Mouse (Mus musculus): ENCODE data around the gene Sirt3.

Gene Sirt3

DNA sequence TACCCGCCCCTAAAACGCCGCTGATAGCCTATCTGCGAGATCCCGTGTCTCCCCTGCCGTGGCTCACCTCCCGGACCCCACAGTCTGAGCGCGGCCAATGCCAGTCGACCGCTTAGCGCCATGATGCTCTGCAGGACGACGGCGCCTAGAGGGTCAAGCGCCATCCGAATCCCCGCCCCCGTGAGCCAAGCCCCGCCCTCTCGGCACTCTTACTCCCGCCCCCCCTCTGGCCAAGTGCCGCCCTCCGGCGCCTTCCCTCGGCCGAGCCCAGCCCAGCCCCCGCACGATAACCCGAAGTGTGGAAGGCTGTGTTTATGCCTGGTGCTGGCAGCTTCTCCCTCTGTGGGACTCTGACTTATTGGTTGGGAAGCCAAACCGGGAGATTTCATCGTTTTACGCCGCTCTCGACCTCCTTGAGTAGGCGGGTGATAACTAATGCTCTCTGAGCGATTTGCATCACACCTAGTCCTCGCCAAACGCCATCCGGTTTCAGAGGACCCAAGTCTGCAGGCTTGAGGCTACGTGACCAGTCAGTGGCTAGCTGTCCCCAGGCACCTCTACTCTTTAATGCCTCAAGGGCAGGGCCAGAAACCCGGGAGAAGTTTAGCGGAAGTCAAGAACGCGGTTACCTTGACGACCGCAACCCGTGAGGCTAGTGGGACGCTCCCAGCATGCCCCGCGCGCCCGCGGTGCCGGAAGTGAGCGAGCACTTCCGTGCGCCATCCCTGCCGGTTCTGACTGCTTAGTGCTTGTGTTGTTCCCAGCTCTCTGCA lies at the start of gene Sirt3, which contains the start of gene Psmd13:
Gene Sirt3 (minus strand): TSS at position 614 of the 773 bp plus-strand sequence.
Gene Psmd13 (plus strand): TSS at position 273 of the 773 bp plus-strand sequence.
- in situ Hi-C loops (cut with MboI, MseI) = no loop called here

GRCm38 (mm10) chr7:140927181-140927580 lies 45.1 kb upstream of the Sirt3 start:
- in situ Hi-C loops (cut with MboI, MseI) = no loop called here

DNA sequence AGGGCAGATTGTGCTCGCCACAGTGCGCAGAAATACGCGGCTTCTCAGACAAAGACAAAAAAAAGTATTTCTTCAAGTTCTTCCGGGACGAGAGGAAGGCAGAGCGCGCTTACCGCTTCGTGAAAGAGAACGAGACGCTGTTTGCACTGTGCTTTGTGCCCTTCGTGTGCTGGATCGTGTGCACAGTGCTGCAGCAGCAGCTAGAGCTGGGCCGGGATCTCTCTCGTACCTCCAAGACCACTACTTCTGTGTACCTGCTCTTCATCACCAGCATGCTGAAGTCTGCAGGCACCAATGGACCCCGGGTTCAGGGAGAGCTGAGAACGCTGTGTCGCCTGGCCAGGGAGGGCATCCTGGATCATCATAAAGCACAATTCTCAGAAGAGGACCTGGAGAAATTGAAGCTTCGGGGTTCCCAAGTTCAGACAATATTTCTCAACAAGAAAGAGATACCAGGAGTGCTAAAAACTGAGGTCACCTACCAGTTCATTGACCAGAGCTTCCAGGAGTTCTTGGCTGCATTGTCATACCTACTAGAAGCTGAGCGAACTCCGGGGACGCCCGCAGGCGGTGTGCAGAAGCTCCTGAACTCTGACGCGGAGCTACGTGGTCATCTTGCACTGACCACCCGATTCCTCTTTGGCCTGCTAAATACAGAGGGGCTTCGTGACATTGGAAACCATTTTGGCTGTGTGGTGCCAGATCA lies 41.1 kb upstream of the Sirt3 start:
- in situ Hi-C loops (cut with MboI, MseI) = no loop called here

GRCm38 (mm10) chr7:140922398-140923069 lies 40.4 kb upstream of the Sirt3 start:
- in situ Hi-C loops (cut with MboI, MseI) = no loop called here

GRCm38 (mm10) chr7:140921225-140921975 lies 39.3 kb upstream of the Sirt3 start:
- in situ Hi-C loops (cut with MboI, MseI) = no loop called here

- in situ Hi-C loops (cut with MboI, MseI) = no loop called here
Measured at GRCm38 (mm10) chr7:140920418-140921029, 38.4 kb upstream of the Sirt3 start, which contains the start of gene Nlrp6. Gene Nlrp6, plus strand, starts transcription at chr7:140920902.

DNA sequence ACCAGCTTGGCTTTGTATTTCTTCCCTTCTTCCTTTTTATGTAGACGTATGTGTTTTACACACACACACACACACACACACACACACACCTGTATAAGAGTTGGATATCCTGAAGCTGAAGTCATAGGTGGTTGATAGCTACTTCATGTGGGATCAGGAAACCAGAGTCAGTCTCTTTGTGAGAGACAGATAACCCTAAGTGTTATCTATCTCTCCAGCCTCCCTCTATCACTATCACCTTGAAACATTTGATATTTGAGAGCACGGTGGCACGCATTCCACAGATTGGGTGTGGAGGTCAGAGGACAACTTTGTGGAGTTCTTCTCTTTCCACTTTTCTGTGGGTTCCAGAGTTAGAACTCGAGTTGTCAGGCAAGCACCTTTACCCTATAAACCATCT lies 37.8 kb upstream of the Sirt3 start:
- in situ Hi-C loops (cut with MboI, MseI) = no loop called here

- in situ Hi-C loops (cut with MboI, MseI) = no loop called here
Measured at GRCm38 (mm10) chr7:140914031-140914690, 32.1 kb upstream of the Sirt3 start.

DNA sequence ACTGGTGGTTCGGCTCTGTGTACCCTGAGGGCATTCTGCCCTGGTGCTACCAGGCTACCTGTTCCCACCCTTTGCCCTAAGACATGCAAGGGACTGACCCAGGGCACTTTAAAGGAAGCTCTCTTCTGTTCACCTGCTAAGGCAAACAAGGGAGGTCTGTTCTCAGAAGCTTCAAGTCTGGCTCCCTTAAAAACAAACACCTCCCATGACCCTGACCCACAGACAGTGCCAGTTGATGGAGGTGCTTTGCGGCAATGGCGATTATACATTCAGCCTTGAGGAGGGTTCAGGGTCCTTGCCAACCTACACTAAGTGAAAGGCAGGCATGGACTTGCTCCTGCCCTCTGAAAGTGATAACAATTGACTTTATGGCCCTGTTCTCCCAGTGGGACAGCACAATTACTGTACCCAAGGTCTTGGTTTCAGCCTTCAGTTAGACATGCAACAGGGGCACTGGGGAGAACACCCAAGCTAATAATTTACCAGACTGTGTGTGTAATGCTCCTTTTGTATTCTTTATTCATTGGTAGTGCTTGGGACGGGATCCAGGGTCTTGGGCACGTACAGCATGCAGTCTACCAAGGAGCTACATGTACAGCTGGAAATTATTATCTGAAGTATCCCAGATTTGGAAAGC lies 30.9 kb upstream of the Sirt3 start:
- in situ Hi-C loops (cut with MboI, MseI) = no loop called here

DNA sequence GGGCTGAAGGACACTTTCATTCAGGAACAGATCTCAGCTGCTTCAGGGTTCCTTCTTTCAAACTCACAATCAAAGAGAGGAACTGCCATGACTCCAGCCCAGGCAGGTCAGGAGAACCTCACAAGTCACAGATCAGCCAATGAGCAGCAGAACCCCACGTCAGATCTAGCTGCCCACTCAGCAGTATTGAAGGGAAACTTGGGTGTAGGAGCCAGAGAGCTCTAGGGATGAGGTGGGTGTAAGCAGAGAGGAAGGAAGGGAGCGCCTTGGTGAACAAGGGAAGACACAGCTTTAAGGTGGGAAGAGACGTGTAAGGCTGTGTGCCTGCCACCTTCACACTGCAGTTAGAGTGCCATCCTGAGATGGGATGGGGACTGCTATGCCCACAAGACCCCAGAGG lies 30.2 kb upstream of the Sirt3 start:
- in situ Hi-C loops (cut with MboI, MseI) = no loop called here

DNA sequence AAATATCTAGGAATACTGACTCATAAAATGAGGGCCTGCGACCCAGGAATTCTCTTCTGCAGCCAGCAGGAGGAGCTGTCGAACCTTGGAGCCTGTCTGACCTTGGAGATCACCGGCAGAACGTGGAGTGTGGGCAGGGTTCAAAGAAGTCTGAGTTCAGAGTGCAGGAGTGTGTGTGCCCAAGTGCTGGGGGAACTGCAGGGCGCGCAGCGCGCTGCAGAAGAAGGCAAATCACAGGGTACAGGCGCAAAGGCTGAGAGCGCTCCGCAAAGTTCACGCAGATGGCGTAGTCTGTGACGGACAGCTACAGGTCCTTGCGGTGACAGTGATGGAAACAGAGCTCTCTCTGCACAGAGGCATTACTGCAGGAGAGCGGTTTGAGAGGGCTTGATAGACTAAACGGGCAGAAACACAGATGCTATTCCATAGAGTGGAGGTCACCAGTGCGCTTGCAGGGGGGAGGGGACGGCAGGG lies 26.6 kb upstream of the Sirt3 start:
- in situ Hi-C loops (cut with MboI, MseI) = loop anchor here (5.0 to 10.0 kb wide), 2 partner anchors 144 to 266 kb away; partner anchors contain the start of gene Rnh1

DNA sequence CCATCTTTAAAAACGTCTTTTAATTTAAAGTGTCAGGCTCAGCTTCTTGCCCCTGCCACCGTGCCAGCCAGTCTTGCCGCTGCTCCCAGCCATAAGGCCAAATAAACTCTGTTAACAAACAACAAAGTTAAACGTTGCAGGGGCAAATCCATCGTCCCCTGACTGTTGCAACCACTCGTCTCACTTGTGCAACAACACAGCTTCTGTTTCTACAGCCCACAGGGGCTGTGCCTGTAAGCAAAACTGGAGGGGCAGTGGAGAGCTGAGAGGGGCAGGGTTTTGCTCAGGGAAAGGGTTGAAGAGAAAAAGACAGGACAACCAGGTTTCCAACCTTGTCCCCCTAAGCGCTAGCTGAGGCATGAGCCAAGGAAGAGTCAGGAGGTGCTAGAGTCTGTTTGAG lies 26.1 kb upstream of the Sirt3 start:
- in situ Hi-C loops (cut with MboI, MseI) = loop anchor here (5.0 to 10.0 kb wide), 2 partner anchors 144 to 267 kb away; partner anchors contain the start of gene Rnh1

- in situ Hi-C loops (cut with MboI, MseI) = loop anchor here (5.0 to 10.0 kb wide), 2 partner anchors 145 to 267 kb away; partner anchors contain the start of gene Rnh1
Measured at GRCm38 (mm10) chr7:140907697-140908096, 25.6 kb upstream of the Sirt3 start.

GRCm38 (mm10) chr7:140907131-140907530 lies 25.0 kb upstream of the Sirt3 start:
- in situ Hi-C loops (cut with MboI, MseI) = loop anchor here (5.0 to 10.0 kb wide), 2 partner anchors 145 to 268 kb away; partner anchors contain the start of gene Rnh1

- in situ Hi-C loops (cut with MboI, MseI) = loop anchor here (5.0 to 10.0 kb wide), 2 partner anchors 147 to 269 kb away; partner anchors contain the start of gene Rnh1
Measured at GRCm38 (mm10) chr7:140905642-140906081, 23.6 kb upstream of the Sirt3 start.

DNA sequence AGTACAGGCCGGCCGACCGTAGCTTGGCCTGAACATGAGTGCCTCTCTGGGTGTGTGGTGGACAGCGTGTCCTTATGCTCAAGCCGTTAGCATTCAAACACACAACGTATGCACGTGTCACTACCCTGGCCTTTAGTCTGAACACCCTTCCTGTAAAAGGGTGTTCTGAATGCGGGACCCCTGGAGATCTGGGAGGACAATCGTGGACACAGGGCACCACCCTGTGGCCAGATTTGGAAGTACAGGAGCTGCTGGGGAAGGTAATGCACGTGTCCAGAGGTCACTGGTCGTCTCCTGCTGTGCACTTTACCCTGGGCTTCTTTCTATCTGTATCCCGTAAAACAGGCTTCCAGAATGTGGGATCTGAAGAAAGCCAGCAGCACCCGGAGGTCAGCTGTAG lies 21.1 kb upstream of the Sirt3 start:
- in situ Hi-C loops (cut with MboI, MseI) = loop anchor here (5.0 to 10.0 kb wide), 2 partner anchors 61 to 272 kb away; partner anchors contain the start of gene Rnh1

DNA sequence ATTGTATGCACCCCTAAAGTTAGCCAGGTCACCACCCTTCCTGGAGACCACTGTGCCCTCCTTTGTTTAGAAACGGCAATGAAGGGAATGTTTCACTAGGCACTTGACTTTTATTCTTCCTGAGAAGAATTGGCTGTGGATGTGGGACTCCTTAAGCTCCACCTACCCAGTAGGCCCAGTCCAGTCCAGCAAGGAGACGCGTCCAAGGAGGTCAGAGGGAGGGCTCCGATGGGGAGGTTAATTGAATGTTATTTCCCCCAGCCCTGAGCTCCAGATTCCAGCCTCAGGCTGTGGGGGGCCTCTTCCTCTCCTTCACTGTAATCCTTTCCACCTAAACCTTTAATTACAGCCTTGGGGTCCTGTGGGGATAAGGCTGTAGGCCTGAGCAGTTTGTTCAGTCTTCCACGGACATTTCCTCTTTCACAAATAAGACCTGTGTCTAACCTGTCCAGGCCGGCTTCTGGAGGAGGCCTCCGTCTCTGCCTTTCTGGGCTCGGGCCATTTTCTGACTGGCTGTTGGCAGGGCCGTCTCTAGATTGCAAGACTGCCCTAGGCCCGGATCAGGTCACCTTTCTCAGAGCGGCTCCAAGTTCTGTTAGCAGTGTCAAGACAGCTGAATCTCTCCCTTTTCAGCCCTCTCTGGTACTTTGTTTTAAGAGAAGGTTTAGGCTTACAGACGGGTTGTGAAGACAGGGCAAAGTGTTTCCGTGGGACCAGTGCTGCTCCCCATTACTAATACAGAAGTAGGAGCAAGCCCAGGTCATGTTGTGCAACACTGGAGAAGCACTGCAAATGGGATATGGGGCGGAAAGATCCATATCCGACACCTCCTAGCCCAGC lies 20.1 kb upstream of the Sirt3 start:
- in situ Hi-C loops (cut with MboI, MseI) = loop anchor here (5.0 to 10.0 kb wide), 2 partner anchors 60 to 273 kb away; partner anchors contain the start of gene Rnh1

DNA sequence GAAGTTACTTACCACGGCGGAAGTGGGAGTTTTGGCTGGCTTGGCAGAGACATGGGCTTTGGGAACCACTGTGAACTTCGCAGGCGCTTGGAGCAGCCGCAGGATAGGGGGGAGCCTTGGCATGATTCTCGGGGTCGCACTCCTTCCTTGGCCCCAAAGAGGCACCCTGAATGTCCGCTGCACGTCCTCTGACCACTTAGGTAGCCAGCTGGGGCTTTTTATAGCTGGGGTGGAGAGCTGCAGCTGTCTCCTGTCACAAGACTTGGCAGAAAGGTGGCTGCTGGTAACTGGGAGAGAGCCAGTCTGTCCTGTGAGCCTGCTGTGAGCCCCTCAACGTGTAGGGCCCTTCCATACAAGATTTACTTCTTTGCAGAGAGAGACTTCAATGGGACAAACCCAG lies 18.1 kb upstream of the Sirt3 start, which contains the start of gene Cox8b:
Gene Cox8b (minus strand): TSS at position 227 of the 400 bp plus-strand sequence.
- in situ Hi-C loops (cut with MboI, MseI) = loop anchor here (5.0 to 10.0 kb wide), 2 partner anchors 58 to 275 kb away; partner anchors contain the start of gene Rnh1
